Mouse (Mus musculus): ENCODE results near the gene Brca1. TPM values are rescaled to one million over a fixed set of nuclear protein-coding genes. Genes with fewer than 3 reads are reported as not detected.
"Not testable (repeated sequence)": the region's sequence is repeated elsewhere in the genome, so short reads cannot be mapped to it uniquely, and the experiment has no call there.

Gene Brca1
- polyA plus RNA-seq, 1 experiment from 2014 or later = 9.1 TPM

DNA sequence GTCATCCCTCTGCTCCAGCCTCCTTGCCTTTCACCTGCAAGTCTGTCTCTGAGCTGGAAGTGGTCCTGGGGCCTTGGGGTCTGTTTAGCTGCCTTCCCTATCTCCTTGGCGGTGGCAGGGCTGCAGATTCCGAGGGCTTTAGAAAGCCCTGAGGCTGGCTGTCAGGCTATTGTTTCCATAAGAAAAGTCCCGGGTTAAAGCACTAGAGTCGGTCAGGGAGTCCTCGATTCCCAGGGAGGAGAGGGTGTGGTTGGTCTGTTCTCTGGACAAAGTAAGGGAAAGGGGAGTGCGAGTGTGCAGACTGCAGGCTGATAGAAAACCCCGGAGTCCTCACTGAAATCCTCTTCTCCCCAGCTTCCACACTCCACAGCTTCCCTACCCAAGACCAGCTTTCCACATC is 81.5 kb downstream of the Brca1 start:
- no peak for DNase-seq (ENCODE audit: low spot score)

DNA sequence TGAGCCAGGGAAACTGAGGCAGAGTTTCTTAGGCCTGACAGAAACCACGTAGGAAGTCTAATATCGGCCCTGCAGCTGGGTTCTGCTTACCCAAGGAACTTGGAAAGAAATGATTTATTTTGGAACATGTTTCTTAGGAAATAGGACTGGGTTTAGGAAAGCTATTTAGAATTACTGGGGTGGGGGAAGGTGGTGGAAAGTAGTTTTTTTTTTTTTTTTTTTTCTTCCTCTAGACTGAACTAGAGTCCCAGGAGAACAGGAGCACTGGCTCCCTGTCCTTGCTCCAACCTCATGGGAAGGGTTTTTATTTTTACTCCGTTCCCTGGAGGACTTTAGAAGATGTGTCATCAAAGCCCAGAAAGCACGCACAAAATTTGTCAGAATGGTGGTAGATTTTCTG is 82.6 kb downstream of the Brca1 start:
- DNase-seq (ENCODE audit: low spot score) = no peak

DNA sequence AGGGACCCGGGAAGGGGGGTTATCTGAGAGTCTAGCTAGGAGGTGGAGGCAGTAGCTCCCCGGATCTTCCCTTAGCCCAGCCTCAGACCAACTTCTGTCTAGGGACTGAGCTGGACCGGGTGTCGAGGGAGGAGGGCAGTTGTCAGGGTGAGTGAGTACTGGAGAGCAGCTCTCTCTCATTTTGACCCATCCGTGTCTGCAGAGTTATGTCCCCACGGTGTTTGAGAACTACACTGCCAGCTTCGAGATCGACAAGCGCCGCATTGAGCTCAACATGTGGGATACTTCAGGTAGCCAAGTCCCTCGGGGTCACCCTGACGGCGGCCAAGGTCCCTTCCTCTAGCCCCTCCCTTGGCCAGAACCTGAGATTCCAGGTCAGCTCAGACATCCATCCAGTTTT is 83.0 kb downstream of the Brca1 start:
- peak; percentile 15 for DNase-seq (ENCODE audit: low spot score)

DNA sequence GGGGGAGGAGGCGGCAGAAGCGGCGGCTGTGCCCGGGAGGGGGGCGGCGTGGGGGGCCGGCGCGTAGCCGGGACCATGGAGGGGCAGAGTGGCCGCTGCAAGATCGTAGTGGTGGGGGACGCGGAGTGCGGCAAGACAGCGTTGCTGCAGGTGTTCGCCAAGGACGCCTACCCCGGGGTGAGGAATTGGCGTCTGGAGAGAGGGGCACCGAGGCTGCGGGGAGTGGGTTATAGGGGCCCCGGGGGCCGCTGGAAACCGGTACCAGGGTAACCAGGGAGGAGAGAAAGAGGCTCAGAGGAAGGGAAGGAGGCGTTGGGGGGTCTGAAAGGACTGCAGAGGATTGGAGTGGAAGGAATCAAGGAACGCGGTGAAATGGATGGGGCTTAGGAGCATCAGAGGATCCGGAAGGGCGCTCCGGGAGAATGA is 83.5 kb downstream of the Brca1 start:
- no peak for DNase-seq (ENCODE audit: low spot score)

DNA sequence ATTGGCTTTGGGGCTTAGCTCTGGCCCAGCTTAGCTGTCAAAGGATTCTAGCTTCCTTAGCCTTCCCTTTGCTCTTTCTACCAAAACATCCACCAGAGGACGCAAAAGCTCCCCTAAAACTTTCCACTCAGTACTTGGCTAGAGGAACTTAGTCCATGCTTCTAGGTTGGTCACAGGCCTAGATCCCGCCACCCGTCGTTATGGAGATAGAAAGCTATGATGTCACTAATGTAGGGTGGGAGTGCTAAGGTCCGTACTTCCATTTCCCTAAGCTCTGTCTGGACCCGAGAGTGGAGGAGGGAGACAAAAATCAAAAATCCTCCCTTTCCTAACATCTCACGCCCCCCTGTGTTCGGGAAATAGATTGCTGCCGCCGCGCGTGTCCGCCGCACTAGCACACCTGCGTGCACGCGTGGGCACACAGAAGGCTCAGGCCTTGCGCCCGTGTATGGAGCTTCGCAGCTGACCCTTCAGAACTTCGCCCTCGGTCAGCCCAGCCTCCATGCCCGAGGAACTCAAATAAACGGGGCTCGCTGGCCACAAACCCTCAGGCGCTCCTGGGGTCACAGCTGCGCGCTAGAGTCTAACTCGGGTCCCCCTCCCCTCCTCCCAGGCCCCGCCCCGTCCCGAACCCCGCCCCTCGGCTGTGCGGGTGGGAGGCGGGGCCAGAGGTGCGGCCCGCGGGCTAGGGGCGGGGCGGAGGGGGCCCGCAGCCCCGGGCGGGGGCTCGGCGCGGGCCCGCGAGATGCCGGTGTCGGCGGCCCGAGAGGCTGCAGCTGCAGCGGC is 84.1 kb downstream of the Brca1 start:
- DNase-seq (ENCODE audit: low spot score) = peak; percentile 90

DNA sequence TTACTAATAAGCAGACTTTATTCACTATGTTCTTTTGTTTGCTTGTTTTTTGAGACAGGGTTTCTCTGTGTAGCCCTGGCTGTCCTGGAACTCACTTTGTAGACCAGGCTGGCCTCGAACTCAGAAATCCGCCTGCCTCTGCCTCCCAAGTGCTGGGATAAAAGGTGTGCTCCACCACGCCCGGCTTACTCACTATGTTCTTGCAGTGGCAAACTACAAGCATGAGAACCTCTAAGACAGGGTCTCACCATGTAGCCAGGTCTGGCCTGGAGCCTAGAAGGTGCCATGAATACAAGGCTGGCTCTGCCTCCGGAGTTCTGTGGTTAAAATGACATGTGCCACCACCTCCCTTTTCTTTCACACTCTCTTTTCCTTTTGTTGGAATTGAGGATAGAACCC is 85.2 kb downstream of the Brca1 start:
- DNase-seq (ENCODE audit: low spot score) = not testable (repeated sequence)

DNA sequence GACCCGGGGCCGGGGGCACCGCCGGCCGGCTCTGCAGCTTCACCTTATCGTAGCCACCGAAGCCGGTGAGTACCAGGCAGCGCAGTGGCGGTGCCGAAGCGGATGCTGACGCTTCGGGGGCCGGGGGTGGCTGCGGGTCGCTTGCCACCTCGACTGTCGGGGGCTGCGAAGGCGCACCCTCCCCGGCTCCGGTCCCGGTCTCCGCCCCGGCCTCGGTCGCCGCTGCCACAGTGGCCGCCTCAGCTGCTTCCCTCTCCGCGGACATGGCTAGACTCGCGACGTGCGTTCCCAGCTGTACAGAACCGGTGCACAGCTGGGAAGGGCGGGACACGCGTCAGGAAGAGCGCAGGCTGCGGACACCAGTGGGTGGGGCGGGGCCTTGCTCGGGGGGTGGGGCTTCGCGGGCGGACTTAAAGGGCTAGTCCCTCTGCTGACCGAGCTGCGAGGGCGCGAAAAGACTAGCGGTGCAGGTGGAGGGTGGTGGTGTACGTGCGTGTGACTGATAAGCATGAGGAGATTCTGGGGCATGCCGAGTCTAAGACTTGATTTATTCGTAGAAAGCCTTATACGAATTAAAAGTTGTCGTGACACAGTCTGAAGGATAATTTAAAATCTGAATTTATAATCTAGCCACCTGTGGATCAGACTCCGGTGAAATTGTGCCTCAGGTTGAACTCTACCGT is 85.7 kb downstream of the Brca1 start, which contains the start of gene Vat1:
Gene Vat1 (minus strand): TSS at position 362 of the 683 bp plus-strand sequence.
- peak; percentile 69 for DNase-seq (ENCODE audit: low spot score)

DNA sequence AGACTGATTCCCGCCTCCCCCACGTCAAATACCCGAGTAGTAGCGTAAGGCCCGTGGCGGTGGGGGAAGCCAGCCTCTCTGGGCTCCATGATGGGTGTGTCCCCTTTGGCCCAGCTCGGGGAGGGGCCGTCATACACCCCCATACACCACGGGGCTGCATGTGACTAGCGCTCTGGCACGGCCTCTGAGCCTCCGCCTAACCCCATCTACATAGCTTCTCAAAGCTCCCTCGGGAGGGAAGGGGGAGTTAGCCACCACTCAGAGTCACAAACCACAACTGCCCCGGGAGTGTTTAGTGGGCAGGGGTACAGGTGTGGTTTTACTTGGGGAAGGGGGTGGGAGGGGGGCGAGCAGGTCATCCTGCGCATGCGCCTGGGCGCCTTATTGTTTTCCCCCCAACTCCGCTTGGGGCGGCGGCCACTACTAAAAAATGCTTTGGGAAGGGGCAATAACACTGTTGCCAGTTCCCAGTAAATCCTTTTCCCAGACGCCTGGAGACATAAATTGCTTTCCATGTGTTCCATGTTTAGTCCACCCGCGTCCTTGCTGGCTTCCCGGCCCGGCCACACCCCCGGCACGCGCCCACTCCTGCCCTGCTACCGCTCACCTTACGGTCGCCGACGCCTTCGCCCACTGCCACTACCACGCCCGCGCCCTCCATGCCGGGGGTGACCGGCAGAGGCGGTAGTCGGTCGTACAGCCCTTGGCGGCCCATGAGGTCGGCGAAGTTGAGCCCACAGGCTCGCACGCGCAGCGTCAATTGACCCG is 86.5 kb downstream of the Brca1 start:
- DNase-seq (ENCODE audit: low spot score) = peak; percentile 59

DNA sequence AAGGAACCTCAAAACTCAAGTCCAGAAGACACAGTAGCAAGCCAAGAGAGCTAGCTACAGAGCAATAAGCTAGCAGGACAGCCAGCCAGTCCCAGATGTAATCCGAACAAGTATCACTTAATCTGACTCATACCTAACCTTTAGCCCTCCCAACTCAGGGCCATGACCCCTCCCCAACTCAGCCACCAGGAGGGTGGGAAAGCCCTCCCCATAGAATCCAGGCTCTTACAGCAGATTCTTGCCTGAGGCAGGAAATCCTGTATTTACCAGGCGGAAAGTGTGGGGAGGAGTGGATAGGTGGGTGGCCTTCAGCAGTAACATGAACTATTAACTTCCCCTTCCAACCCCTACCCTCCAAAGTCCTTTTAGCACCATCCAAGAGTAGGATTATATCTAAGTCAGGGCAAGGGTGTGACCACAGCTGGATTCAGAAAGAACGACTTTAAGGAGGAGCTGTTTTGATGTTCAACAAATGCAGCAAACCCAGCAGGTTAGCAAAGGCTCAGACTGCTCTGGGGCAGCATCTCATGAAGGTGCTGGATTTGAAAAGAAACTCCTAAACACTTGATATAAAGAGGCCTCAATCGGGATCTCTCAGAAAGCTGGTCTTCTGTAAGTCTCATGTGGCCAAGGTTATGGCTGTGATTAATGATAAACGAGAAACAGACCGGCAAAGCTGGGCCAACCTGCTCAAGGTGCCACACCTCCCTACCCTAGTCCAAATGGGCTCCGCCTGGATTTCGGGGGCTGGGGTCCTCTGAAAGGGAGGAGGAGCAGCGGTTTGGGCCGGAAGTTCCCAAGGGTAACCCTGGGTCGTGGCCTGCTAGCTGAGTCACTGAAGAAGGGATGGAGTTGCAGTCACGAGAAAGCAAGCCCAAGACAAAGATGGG is 87.3 kb downstream of the Brca1 start, which contains the start of gene Rnd2:
Gene Rnd2 (plus strand): TSS at position 789 of the 890 bp plus-strand sequence.
- peak; percentile 38 for DNase-seq (ENCODE audit: low spot score)

DNA sequence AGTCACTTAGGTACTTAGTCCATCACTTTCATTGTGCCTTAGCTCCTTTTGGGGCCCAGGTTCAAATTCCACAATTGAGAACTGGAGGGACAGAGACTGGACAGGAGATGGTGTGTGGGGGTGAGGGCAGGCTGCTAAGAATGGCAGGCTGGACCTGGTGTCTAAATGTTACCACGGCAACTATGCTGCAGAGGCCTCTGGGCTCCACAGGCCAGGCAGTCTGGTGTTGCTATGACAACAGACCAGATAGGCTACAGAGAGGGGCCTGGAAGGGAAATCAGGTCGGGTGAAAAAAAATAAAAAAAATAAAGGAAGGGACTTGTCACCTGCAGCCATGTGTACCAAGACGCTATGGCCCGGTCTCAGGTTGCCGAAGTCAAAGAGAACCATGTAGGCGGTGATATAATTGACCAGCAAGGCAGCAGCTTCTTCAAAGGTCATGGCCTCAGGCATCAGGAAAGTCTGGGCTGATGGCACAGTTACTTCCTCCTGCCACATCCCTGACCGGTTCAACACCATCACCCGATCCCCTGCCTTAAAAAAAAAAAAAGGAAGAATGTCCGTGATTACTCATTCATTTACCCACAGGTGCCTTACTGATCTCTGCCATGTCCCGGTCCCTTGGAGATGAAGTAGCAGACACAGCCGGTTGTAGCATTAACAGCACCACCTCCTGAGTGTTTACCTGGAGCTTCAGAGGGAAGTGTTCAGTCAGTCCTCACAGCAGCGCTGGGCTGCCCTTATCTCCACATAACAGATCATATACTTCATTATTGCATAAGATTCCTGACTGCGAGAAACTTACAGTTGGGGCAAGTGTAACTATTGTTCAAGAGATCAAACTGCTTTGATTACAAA is 88.9 kb downstream of the Brca1 start:
- no peak for DNase-seq (ENCODE audit: low spot score)

DNA sequence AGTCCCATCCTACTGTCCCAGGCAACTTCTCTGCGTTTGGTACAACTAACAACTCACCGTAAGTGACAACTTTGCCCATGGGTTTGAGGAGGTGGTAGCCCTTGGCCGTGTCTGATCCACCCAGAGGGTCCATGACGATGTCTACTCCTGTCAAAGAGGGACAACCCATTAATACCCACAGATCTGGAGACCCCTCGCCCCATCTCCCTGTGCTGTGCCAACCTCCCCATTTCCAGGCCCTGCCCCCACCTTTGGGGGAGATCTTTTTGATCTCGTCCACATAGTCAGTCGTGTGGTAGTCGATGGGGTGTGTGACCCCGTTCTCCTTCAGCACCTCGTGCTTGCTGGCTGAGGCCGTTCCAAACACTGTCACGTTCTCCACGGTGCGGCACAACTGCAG is 89.6 kb downstream of the Brca1 start:
- DNase-seq (ENCODE audit: low spot score) = no peak

DNA sequence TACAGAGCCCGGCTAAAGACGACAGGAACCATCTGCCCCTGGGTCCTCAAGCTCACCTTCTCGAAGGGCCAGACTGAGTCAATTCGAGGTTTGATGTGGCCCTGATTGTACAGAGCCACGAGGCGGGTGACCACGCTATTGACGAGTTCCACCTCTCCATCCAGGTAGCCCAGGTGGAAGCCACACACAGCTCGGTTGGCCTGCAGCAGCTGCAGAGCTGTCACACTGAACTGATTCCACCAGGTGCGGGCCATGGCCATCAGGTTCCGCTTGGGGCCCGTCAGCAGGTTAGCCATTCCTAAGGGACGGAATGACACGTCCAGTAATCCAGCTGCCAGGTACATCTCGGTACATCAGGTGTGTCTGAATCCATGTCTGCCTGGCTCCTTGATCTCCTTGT is 91.4 kb downstream of the Brca1 start:
- DNase-seq (ENCODE audit: low spot score) = no peak

DNA sequence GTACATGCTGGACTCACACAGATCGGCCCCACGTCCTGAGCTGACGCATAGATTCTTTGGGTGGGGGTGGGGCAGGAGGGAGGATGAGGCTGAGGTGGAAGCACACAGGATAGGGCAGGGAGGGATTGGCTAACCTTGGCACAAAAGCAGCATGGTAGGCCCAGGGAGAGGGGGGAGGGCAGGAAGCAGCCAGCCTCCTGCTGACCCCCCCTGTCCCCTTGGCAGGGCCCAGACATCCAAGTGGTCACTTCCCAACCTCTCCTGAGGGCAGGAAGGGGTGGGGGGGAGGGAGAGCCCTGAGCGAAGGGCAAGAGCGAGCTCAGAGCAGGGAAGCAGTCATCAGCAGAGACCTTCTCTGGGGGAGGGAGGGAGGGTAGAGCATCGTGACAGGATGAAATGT is 92.0 kb downstream of the Brca1 start:
- DNase-seq (ENCODE audit: low spot score) = no peak

DNA sequence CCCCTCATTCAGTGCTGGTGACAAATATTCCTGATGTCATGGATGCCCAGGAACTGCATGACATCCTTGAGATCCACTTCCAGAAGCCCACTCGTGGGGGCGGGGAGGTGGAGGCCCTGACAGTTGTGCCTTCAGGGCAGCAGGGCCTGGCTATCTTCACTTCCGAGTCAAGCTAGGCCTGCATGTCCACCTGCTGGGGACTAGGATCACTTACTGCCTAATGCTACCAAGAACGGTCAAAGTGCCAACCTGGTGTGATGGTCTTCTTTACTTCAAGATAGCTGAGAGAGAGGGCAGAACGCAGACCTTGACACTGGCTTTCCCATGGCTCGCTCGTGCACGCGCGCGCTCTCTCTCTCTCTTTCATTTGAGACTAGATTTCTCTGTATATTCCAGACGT is 93.5 kb downstream of the Brca1 start:
- DNase-seq (ENCODE audit: low spot score) = no peak

DNA sequence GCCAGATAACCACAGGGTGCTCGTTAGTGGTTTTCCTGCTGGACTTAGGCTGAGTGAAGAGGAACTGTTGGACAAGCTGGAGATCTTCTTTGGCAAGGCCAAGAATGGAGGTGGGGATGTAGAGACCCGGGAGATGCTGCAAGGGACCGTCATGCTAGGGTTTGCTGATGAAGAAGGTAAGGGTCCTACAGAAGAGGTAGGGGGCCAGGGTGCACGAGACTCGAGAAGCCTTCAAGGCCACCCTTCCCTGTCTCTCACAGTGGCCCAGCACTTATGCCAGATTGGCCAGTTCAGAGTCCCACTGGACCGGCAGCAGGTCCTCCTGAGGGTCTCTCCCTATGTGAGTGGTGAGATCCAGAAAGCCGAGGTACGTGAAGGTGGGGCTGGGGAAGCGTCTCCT is 94.1 kb downstream of the Brca1 start:
- no peak for DNase-seq (ENCODE audit: low spot score)

DNA sequence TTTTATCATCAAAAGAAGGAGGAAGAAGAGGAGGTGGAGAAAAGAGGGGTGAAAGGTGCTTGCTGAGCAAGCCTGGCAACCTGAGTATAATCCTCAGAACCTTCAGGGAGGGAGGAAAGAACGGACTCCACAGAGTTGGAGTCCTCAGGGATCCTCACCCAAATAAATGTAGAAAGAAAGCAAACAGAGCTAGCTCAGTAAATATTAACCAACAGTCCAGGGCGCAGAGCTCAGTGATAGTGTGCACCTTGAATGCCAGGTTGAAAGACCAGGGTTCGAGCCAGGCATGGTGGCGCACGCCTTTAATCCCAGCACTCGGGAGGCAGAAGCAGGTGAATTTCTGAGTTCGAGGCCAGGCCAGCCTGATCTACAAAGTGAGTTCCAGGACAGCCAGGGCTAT is 96.1 kb downstream of the Brca1 start:
- DNase-seq (ENCODE audit: low spot score) = no peak

DNA sequence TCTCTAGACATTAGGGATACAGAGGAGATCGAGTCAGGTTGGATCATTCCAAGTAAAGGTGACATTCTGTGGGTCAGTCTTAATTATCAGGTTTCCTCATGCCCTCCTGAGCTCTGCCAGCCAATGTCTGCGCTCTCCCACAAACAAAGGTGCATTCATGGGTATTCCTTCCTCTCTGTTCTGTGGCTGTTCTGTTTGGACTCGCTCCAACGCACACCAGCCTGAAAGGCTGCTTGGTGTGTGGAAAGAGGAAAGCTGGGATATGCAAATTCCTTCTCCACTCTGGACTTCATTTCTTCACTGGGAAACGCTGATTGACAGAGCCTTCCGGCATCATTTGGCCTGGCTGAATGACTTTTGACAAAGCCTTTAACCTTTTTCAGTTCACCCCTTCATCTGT is 97.1 kb downstream of the Brca1 start:
- DNase-seq (ENCODE audit: low spot score) = no peak

DNA sequence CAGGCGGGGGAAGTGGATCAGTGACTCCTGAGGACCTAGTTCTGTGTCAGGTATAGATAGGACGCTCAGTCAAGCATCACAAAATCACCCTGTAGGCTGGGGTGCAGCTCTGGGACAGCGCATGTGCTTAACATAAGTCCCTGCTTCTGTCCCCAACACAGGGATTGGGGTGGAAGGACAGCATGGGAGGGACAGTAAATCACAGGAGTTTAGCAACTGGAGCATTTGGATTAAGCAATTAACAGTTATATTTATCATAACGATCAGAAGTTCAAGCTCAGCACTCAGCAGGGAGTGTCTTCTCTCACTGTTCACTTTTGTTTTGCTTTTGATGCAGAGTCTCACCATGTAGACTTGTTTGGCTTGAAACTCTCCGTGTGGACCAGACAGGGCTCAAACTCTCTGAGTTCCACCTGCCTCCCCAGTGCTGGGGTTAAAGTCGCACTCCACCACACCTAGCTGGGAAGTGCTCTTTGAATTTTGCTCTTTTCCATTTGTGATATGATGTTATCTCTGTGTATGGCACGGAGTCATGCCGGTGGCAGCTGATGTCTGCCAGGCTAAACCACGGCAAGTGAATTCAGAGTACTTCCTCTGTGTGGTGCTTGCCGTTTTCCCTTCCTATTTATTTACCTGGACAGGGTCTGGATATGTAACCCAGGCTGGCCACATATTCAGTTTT is 99.5 kb downstream of the Brca1 start:
- DNase-seq (ENCODE audit: low spot score) = no peak

DNA sequence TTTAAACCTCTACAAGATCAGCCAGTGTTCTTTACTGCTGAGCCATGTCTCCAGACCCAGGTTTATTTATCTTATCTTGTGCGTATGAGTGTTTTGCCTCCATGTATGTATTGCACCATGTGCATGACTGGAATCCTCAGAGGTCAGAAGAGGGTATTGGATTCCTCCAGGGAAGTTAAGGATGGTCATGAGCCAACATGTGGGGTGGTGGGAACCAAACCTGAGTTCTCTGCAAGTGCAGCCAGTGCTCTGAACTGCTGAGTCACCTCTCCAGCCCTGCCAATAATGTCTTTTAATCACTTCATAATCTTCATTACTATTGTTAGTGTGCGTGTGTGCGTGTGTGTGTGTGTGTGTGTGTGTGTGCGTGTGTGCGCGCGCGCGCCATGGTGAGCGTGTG is 100.2 kb downstream of the Brca1 start:
- no peak for DNase-seq (ENCODE audit: low spot score)
